Mouse (Mus musculus): ENCODE measurements around the gene Rhobtb1. TPM values are rescaled to one million over a fixed set of nuclear protein-coding genes. Genes with fewer than 3 reads are reported as not detected.

Gene Rhobtb1
- polyA plus RNA-seq, 1 experiment from 2014 or later: 18.1 TPM

- no peaks in the 10 kb centered on the region for H3K27me3 ChIP-seq (ENCODE audit: control insufficient read depth, insufficient read depth, low read length)
- H3K9me3 ChIP-seq (ENCODE audit: control insufficient read depth, low read length): no peaks in the 10 kb centered on the region
- ATAC-seq (ENCODE audit: low FRiP score, low TSS enrichment) (no peak), DNase-seq (no peak)
- H3K4me2 ChIP-seq (ENCODE audit: low read length): no peak overlapping the region
- no peaks in the 10 kb centered on the region for H3K36me3 ChIP-seq (ENCODE audit: control insufficient read depth, insufficient read depth, low read length)
- no peak overlapping the region for H3K9ac ChIP-seq (replicated peaks; ENCODE audit: low read length)
- H3K4me3 ChIP-seq (replicated peaks; ENCODE audit: low read depth, low read length): no peak overlapping the region
- H3K27ac ChIP-seq (replicated peaks; ENCODE audit: low read depth, low read length): no peak overlapping the region
- no peaks in the 10 kb centered on the region for H3K4me1 ChIP-seq (ENCODE audit: control insufficient read depth, insufficient read depth, low read length)
- WGBS: 85% methylated on average over 5 of the region's 5 CpGs
Observed at GRCm38 (mm10) chr10:69309109-69309508, 157.9 kb downstream of the Rhobtb1 start.

GRCm38 (mm10) chr10:69311867-69312266 is 160.6 kb downstream of the Rhobtb1 start:
- DNase-seq: no peak
- ATAC-seq (ENCODE audit: low FRiP score, low TSS enrichment): no peak
- Histone ChIP-seq H3K27ac (replicated peaks; ENCODE audit: low read depth, low read length) (no peak overlapping the region), H3K27me3 (ENCODE audit: control insufficient read depth, insufficient read depth, low read length) (no peaks in the 10 kb centered on the region), H3K36me3 (ENCODE audit: control insufficient read depth, insufficient read depth, low read length) (no peaks in the 10 kb centered on the region), H3K9me3 (ENCODE audit: control insufficient read depth, low read length) (no peaks in the 10 kb centered on the region), H3K4me2 (ENCODE audit: low read length) (no peak overlapping the region), H3K4me1 (ENCODE audit: control insufficient read depth, insufficient read depth, low read length) (no peaks in the 10 kb centered on the region), H3K9ac (replicated peaks; ENCODE audit: low read length) (no peak overlapping the region), H3K4me3 (replicated peaks; ENCODE audit: low read depth, low read length) (no peak overlapping the region)
- 70% methylated on average over 16 of the region's 16 CpGs for WGBS

GRCm38 (mm10) chr10:69313944-69314343 is 162.7 kb downstream of the Rhobtb1 start:
- ATAC-seq (ENCODE audit: low FRiP score, low TSS enrichment) (no peak), DNase-seq (no peak)
- H3K27me3 ChIP-seq (ENCODE audit: control insufficient read depth, insufficient read depth, low read length): no peaks in the 10 kb centered on the region
- H3K4me3 ChIP-seq (replicated peaks; ENCODE audit: low read depth, low read length): no peak overlapping the region
- H3K4me2 ChIP-seq (ENCODE audit: low read length): no peak overlapping the region
- no peaks in the 10 kb centered on the region for H3K36me3 ChIP-seq (ENCODE audit: control insufficient read depth, insufficient read depth, low read length)
- WGBS: 81% methylated on average over 8 of the region's 8 CpGs
- H3K4me1 ChIP-seq (ENCODE audit: control insufficient read depth, insufficient read depth, low read length): no peaks in the 10 kb centered on the region
- no peaks in the 10 kb centered on the region for H3K9me3 ChIP-seq (ENCODE audit: control insufficient read depth, low read length)
- no peak overlapping the region for H3K9ac ChIP-seq (replicated peaks; ENCODE audit: low read length)
- H3K27ac ChIP-seq (replicated peaks; ENCODE audit: low read depth, low read length): no peak overlapping the region

- no peak overlapping the region for H3K9ac ChIP-seq (replicated peaks; ENCODE audit: low read length)
- no peak for ATAC-seq (ENCODE audit: low FRiP score, low TSS enrichment)
- WGBS: 89% methylated on average over 11 of the region's 11 CpGs
- H3K4me3 ChIP-seq (replicated peaks; ENCODE audit: low read depth, low read length): no peak overlapping the region
- no peak overlapping the region for H3K4me2 ChIP-seq (ENCODE audit: low read length)
- no peaks in the 10 kb centered on the region for H3K27me3 ChIP-seq (ENCODE audit: control insufficient read depth, insufficient read depth, low read length)
- no peaks in the 10 kb centered on the region for H3K9me3 ChIP-seq (ENCODE audit: control insufficient read depth, low read length)
- no peak for DNase-seq
- no peak overlapping the region for H3K27ac ChIP-seq (replicated peaks; ENCODE audit: low read depth, low read length)
- H3K4me1 ChIP-seq (ENCODE audit: control insufficient read depth, insufficient read depth, low read length): no peaks in the 10 kb centered on the region
- no peaks in the 10 kb centered on the region for H3K36me3 ChIP-seq (ENCODE audit: control insufficient read depth, insufficient read depth, low read length)
Observed at GRCm38 (mm10) chr10:69318514-69318913, 167.3 kb downstream of the Rhobtb1 start.

- Histone ChIP-seq H3K4me2 (ENCODE audit: low read length) (no peak overlapping the region), H3K9me3 (ENCODE audit: control insufficient read depth, low read length) (no peaks in the 10 kb centered on the region)
- 48% methylated on average over 21 of the region's 21 CpGs for WGBS
Observed at GRCm38 (mm10) chr10:69320667-69321518, 169.7 kb downstream of the Rhobtb1 start.

GRCm38 (mm10) chr10:69321519-69322035 is 170.3 kb downstream of the Rhobtb1 start:
- WGBS: 58% methylated on average over 15 of the region's 15 CpGs
- H3K36me3 ChIP-seq (ENCODE audit: control insufficient read depth, insufficient read depth, low read length): no peaks in the 10 kb centered on the region
- DNase-seq (no peak), ATAC-seq (ENCODE audit: low FRiP score, low TSS enrichment) (no peak)
- H3K4me3 ChIP-seq (replicated peaks; ENCODE audit: low read depth, low read length): no peak overlapping the region
- no peaks in the 10 kb centered on the region for H3K4me1 ChIP-seq (ENCODE audit: control insufficient read depth, insufficient read depth, low read length)
- H3K27me3 ChIP-seq (ENCODE audit: control insufficient read depth, insufficient read depth, low read length): no peaks in the 10 kb centered on the region
- no peak overlapping the region for H3K27ac ChIP-seq (replicated peaks; ENCODE audit: low read depth, low read length)
- H3K4me2 ChIP-seq (ENCODE audit: low read length): no peak overlapping the region
- no peaks in the 10 kb centered on the region for H3K9me3 ChIP-seq (ENCODE audit: control insufficient read depth, low read length)
- H3K9ac ChIP-seq (replicated peaks; ENCODE audit: low read length): no peak overlapping the region

More at GRCm38 (mm10) chr10:69320667-69321518, 169.7 kb downstream of the Rhobtb1 start:
- ATAC-seq (ENCODE audit: low FRiP score, low TSS enrichment) (no peak), DNase-seq (peak; percentile 94)
- Histone ChIP-seq H3K27me3 (ENCODE audit: control insufficient read depth, insufficient read depth, low read length) (no peaks in the 10 kb centered on the region), H3K9ac (replicated peaks; ENCODE audit: low read length) (no peak overlapping the region), H3K4me3 (replicated peaks; ENCODE audit: low read depth, low read length) (no peak overlapping the region), H3K4me1 (ENCODE audit: control insufficient read depth, insufficient read depth, low read length) (no peaks in the 10 kb centered on the region), H3K27ac (replicated peaks; ENCODE audit: low read depth, low read length) (no peak overlapping the region), H3K36me3 (ENCODE audit: control insufficient read depth, insufficient read depth, low read length) (no peaks in the 10 kb centered on the region)

- Histone ChIP-seq H3K4me2 (ENCODE audit: low read length) (no peak overlapping the region), H3K36me3 (ENCODE audit: control insufficient read depth, insufficient read depth, low read length) (no peaks in the 10 kb centered on the region), H3K4me1 (ENCODE audit: control insufficient read depth, insufficient read depth, low read length) (no peaks in the 10 kb centered on the region), H3K9me3 (ENCODE audit: control insufficient read depth, low read length) (no peaks in the 10 kb centered on the region), H3K9ac (replicated peaks; ENCODE audit: low read length) (no peak overlapping the region), H3K27ac (replicated peaks; ENCODE audit: low read depth, low read length) (no peak overlapping the region), H3K4me3 (replicated peaks; ENCODE audit: low read depth, low read length) (no peak overlapping the region), H3K27me3 (ENCODE audit: control insufficient read depth, insufficient read depth, low read length) (no peaks in the 10 kb centered on the region)
- no peak for DNase-seq
- WGBS: 82% methylated on average over 13 of the region's 13 CpGs
- ATAC-seq (ENCODE audit: low FRiP score, low TSS enrichment): no peak
Observed at GRCm38 (mm10) chr10:69323986-69324385, 172.8 kb downstream of the Rhobtb1 start.

GRCm38 (mm10) chr10:69324816-69325215 is 173.6 kb downstream of the Rhobtb1 start:
- no peak for ATAC-seq (ENCODE audit: low FRiP score, low TSS enrichment)
- Histone ChIP-seq H3K9me3 (ENCODE audit: control insufficient read depth, low read length) (no peaks in the 10 kb centered on the region), H3K9ac (replicated peaks; ENCODE audit: low read length) (no peak overlapping the region), H3K4me3 (replicated peaks; ENCODE audit: low read depth, low read length) (no peak overlapping the region), H3K27me3 (ENCODE audit: control insufficient read depth, insufficient read depth, low read length) (no peaks in the 10 kb centered on the region), H3K27ac (replicated peaks; ENCODE audit: low read depth, low read length) (no peak overlapping the region), H3K4me1 (ENCODE audit: control insufficient read depth, insufficient read depth, low read length) (no peaks in the 10 kb centered on the region), H3K36me3 (ENCODE audit: control insufficient read depth, insufficient read depth, low read length) (no peaks in the 10 kb centered on the region), H3K4me2 (ENCODE audit: low read length) (no peak overlapping the region)
- 85% methylated on average over 7 of the region's 7 CpGs for WGBS
- DNase-seq: no peak

GRCm38 (mm10) chr10:69326433-69326832 is 175.2 kb downstream of the Rhobtb1 start:
- no peak overlapping the region for H3K9ac ChIP-seq (replicated peaks; ENCODE audit: low read length)
- H3K27me3 ChIP-seq (ENCODE audit: control insufficient read depth, insufficient read depth, low read length): no peaks in the 10 kb centered on the region
- WGBS: 86% methylated on average over 3 of the region's 3 CpGs
- H3K36me3 ChIP-seq (ENCODE audit: control insufficient read depth, insufficient read depth, low read length): no peaks in the 10 kb centered on the region
- no peak overlapping the region for H3K27ac ChIP-seq (replicated peaks; ENCODE audit: low read depth, low read length)
- ATAC-seq (ENCODE audit: low FRiP score, low TSS enrichment) (no peak), DNase-seq (peak; percentile 37)
- H3K4me3 ChIP-seq (replicated peaks; ENCODE audit: low read depth, low read length): no peak overlapping the region
- H3K4me2 ChIP-seq (ENCODE audit: low read length): no peak overlapping the region
- no peaks in the 10 kb centered on the region for H3K4me1 ChIP-seq (ENCODE audit: control insufficient read depth, insufficient read depth, low read length)
- H3K9me3 ChIP-seq (ENCODE audit: control insufficient read depth, low read length): no peaks in the 10 kb centered on the region

Data from midbrain, embryonic 14.5 days (tissue).